Mouse (Mus musculus) olfactory bulb, adult 2 months (tissue): ENCODE measurements around the gene Arvcf.

Source experiments
- CTCF ChIP-seq: fragments of 200-500 bp; IDR thresholded peaks from 2 replicates; pipeline ENCODE4 v1.5.1; 2012; ENCODE audit warnings: low read depth, mild to moderate bottlenecking, low read length, moderate library complexity; ENCODE audit not compliant: insufficient read depth
- POLR2A ChIP-seq: fragments of 200-500 bp; IDR thresholded peaks from 2 replicates; pipeline ENCODE4 v1.6.1; 2012; ENCODE audit warnings: mild to moderate bottlenecking, low read depth, low read length, moderate library complexity; ENCODE audit not compliant: insufficient read depth

DNA sequence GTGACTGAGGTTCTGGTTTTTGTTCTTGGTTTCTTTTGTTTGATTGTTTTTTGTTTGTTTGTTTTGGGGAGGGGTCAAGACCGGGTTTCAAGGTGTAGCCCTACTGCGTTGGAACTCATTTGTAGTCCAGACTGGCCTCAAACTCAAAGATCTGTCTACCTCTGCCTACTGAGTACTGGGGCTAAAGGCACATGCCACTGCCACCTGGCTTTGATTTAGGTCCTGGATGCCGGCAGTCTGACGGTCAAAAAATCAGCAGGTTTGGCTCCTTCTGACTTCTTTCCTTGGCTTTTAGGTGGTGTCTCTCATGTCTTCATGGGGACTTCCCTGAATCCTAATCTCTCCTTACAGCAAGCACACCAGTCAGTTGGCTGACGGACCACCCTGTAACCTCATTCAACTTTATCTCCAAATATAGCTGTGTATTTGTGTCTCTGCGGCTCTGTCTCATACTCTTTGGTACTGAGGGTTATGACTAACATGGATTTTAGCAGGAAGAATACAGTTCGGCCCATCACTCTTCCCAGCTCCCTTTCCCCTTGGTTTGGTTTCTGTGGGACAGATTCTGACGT is 82.7 kb downstream of the Arvcf start:
- TF ChIP-seq CTCF (no peak), POLR2A (no peak)
